Mouse (Mus musculus) lung, embryonic 14.5 days (tissue): ENCODE results near the gene Kri1. TPM values are rescaled to one million over a fixed set of nuclear protein-coding genes. Genes with fewer than 3 reads are reported as not detected.

Experiments used
- ATAC-seq: fragments of 200-750 bp; cut with Nextera tagmentation; 2 replicates; pipeline ENCODE4 v1.8.0; 2017; ENCODE audit warnings: mild to moderate bottlenecking, moderate TSS enrichment, moderate library complexity; ENCODE audit not compliant: insufficient read depth
- DNase-seq: peaks from one replicate; pipeline ENCODE4 v3.0.0-alpha.2; 2015
- H3K27ac ChIP-seq: fragments of 300-500 bp; sonication (generic); 2 replicates; pipeline ENCODE4 v1.5.1; 2014; ENCODE audit warnings: low read depth, mild to moderate bottlenecking, moderate library complexity
- H3K27me3 ChIP-seq: fragments of 300-500 bp; sonication (generic); 2 replicates; pipeline ENCODE4 v1.6.1; 2014; ENCODE audit warnings: low read length, control low read depth; ENCODE audit not compliant: insufficient read depth
- H3K36me3 ChIP-seq: fragments of 300-500 bp; sonication (generic); 2 replicates; pipeline ENCODE4 v1.6.1; 2014; ENCODE audit warnings: control low read depth; ENCODE audit not compliant: insufficient read depth
- H3K4me1 ChIP-seq: fragments of 300-500 bp; sonication (generic); 2 replicates; pipeline ENCODE4 v1.6.1; 2014; ENCODE audit warnings: antibody characterized with exemption, control low read depth; ENCODE audit not compliant: insufficient read depth
- H3K4me2 ChIP-seq: fragments of 300-500 bp; sonication (generic); 2 replicates; pipeline ENCODE4 v1.6.1; 2014; ENCODE audit warnings: mild to moderate bottlenecking
- H3K4me3 ChIP-seq: fragments of 300-500 bp; sonication (generic); 2 replicates; pipeline ENCODE4 v1.5.1; 2014; ENCODE audit warnings: low read depth, low read length
- H3K9ac ChIP-seq: fragments of 300-500 bp; sonication (generic); 2 replicates; pipeline ENCODE4 v1.6.1; 2014
- H3K9me3 ChIP-seq: fragments of 300-500 bp; sonication (generic); 2 replicates; pipeline ENCODE4 v1.6.1; 2016; ENCODE audit warnings: low read depth, low read length, control low read depth
- CTCF ChIP-seq: IDR thresholded peaks from 2 replicates; pipeline ENCODE4 v1.5.1; 2016; ENCODE audit warnings: antibody characterized with exemption, low read depth
- WGBS: fragments of 180-500 bp; shearing (Covaris S2); extraction: QIAGEN DNeasy Blood & Tissue Kit; methylation state at CpG from one replicate; pipeline ENCODE4 v1.1.7; 2014; 5-methylcytosine and 5-hydroxymethylcytosine counted together
- polyA plus RNA-seq: library from polyadenylated mRNA; unstranded; fragments of >200 nt; fragmentation: Nextera tagmentation; extraction: Ambion mirVana; gene quantifications from 2 replicates; pipeline ENCODE4 v1.2.1, GENCODE M21; 2014

Kri1 gene
- polyA plus RNA-seq, 1 experiment from 2014 or later = 14.3 TPM

GRCm38 (mm10) chr9:21315421-21315820 lies 27.7 kb upstream of the Kri1 start:
- no peak overlapping the region for H3K9ac ChIP-seq
- no peak overlapping the region for H3K4me2 ChIP-seq
- ATAC-seq (no peak), DNase-seq (no peak)
- peaks cover 14% of the 10 kb centered on the region for H3K27me3 ChIP-seq
- no peak overlapping the region for H3K27ac ChIP-seq
- H3K36me3 ChIP-seq = no peaks in the 10 kb centered on the region
- H3K4me3 ChIP-seq = no peak overlapping the region
- WGBS = 50% methylated on average over 5 of the region's 5 CpGs
- no peaks in the 10 kb centered on the region for H3K9me3 ChIP-seq
- no peak for TF ChIP-seq CTCF
- no peaks in the 10 kb centered on the region for H3K4me1 ChIP-seq

GRCm38 (mm10) chr9:21314367-21315140 lies 26.8 kb upstream of the Kri1 start:
- DNase-seq = no peak
- H3K4me3 ChIP-seq = no peak overlapping the region
- no peak overlapping the region for H3K4me2 ChIP-seq
- no peak for ATAC-seq
- H3K27me3 ChIP-seq = peaks cover 14% of the 10 kb centered on the region
- H3K9ac ChIP-seq = no peak overlapping the region
- TF ChIP-seq CTCF = no peak
- 79% methylated on average over 9 of the region's 9 CpGs for WGBS
- H3K36me3 ChIP-seq = no peaks in the 10 kb centered on the region
- H3K27ac ChIP-seq = no peak overlapping the region
- H3K4me1 ChIP-seq = no peaks in the 10 kb centered on the region
- H3K9me3 ChIP-seq = no peaks in the 10 kb centered on the region

- peak; percentile 98 for TF ChIP-seq CTCF
- Histone ChIP-seq H3K9ac (no peak overlapping the region), H3K9me3 (no peaks in the 10 kb centered on the region), H3K27me3 (peaks cover 14% of the 10 kb centered on the region), H3K4me3 (no peak overlapping the region), H3K4me1 (no peaks in the 10 kb centered on the region), H3K27ac (no peak overlapping the region), H3K36me3 (no peaks in the 10 kb centered on the region), H3K4me2 (no peak overlapping the region)
- DNase-seq = peak; percentile 94
- 6% methylated on average over 11 of the region's 11 CpGs for WGBS
- peak; percentile 64; the same call in 1 of the 2 replicates for ATAC-seq
Measured at GRCm38 (mm10) chr9:21313394-21313793, 25.6 kb upstream of the Kri1 start.

- Histone ChIP-seq H3K9me3 (no peaks in the 10 kb centered on the region), H3K4me1 (no peaks in the 10 kb centered on the region), H3K27me3 (peaks cover 14% of the 10 kb centered on the region), H3K9ac (peak within 1 kb of the TSS; percentile 43), H3K4me3 (peak within 1 kb of the TSS; percentile 43), H3K36me3 (no peaks in the 10 kb centered on the region), H3K4me2 (peak within 1 kb of the TSS; percentile 42), H3K27ac (no peak within 1 kb of the TSS)
- peak; percentile 45; the same call in 1 of the 2 replicates for TF ChIP-seq CTCF
- no peak; the same call in 1 of the 2 replicates for ATAC-seq
- WGBS = 6% methylated on average over 35 of the region's 35 CpGs
- peak; percentile 72 for DNase-seq
Measured at GRCm38 (mm10) chr9:21312134-21312533, 24.4 kb upstream of the Kri1 start, which contains the start of gene Ap1m2. Ap1m2 (minus strand) TSS chr9:21312337.

GRCm38 (mm10) chr9:21311695-21312094 lies 23.9 kb upstream of the Kri1 start:
- DNase-seq = no peak
- 23% methylated on average over 7 of the region's 7 CpGs for WGBS
- Histone ChIP-seq H3K4me3 (peak overlapping the region; percentile 43), H3K4me2 (peak overlapping the region; percentile 42), H3K27ac (no peak overlapping the region), H3K9me3 (no peaks in the 10 kb centered on the region), H3K36me3 (no peaks in the 10 kb centered on the region), H3K4me1 (no peaks in the 10 kb centered on the region), H3K27me3 (peaks cover 14% of the 10 kb centered on the region), H3K9ac (peak overlapping the region; percentile 43)
- 0 out of 2 replicates have a peak, but pooled peaks have one; percentile 18 for ATAC-seq
- no peak for TF ChIP-seq CTCF

- Histone ChIP-seq H3K4me3 (no peak overlapping the region), H3K9me3 (no peaks in the 10 kb centered on the region), H3K9ac (no peak overlapping the region), H3K4me2 (no peak overlapping the region), H3K4me1 (no peaks in the 10 kb centered on the region), H3K36me3 (no peaks in the 10 kb centered on the region), H3K27ac (no peak overlapping the region), H3K27me3 (peaks cover 14% of the 10 kb centered on the region)
- ATAC-seq = no peak
- no peak for TF ChIP-seq CTCF
- WGBS = 58% methylated on average over 15 of the region's 15 CpGs
- no peak for DNase-seq
Measured at GRCm38 (mm10) chr9:21309150-21309741, 21.5 kb upstream of the Kri1 start.

GRCm38 (mm10) chr9:21305065-21305464 lies 17.3 kb upstream of the Kri1 start:
- 76% methylated on average over 7 of the region's 7 CpGs for WGBS
- no peaks in the 10 kb centered on the region for H3K4me1 ChIP-seq

More at GRCm38 (mm10) chr9:21305065-21305464, 17.3 kb upstream of the Kri1 start:
- no peak overlapping the region for H3K9ac ChIP-seq
- ATAC-seq = no peak
- H3K27ac ChIP-seq = no peak overlapping the region
- no peak for TF ChIP-seq CTCF
- H3K4me2 ChIP-seq = no peak overlapping the region
- H3K4me3 ChIP-seq = no peak overlapping the region
- H3K36me3 ChIP-seq = 0 out of 2 replicates have a peak, but pooled peaks cover 6% of the 10 kb centered on the region
- no peaks in the 10 kb centered on the region for H3K9me3 ChIP-seq
- no peak for DNase-seq
- H3K27me3 ChIP-seq = no peaks in the 10 kb centered on the region
